Mouse (Mus musculus) adrenal gland, postnatal 4 days (tissue): ENCODE measurements around the gene Gm10413. TPM values are rescaled to one million over a fixed set of nuclear protein-coding genes. Genes with fewer than 3 reads are reported as not detected.
"Not testable (repeated sequence)": the region's sequence is repeated elsewhere in the genome, so short reads cannot be mapped to it uniquely, and the experiment has no call there.

Experiments used
- DNase-seq, 2 experiments: peaks; one replicate each; pipeline ENCODE4 v3.0.0; 2021 to 2022; ENCODE audit warnings: low spot score in 2 of 2, mixed read lengths in 2 of 2
- long read RNA-seq, 2 experiments: library from polyadenylated mRNA; stranded (forward); transcript quantifications; one replicate each; pipeline ENCODE4 v2.0.0; 2021
- total RNA-seq, 2 experiments: library from RNA; stranded (reverse); gene quantifications; 2 replicates each; pipeline ENCODE4 v1.2.3; 2021

Gene Gm10413
- total RNA-seq = not detected
- long read RNA-seq, experiment 1 = 0 reads
- long read RNA-seq, experiment 2 = 0 reads

DNA sequence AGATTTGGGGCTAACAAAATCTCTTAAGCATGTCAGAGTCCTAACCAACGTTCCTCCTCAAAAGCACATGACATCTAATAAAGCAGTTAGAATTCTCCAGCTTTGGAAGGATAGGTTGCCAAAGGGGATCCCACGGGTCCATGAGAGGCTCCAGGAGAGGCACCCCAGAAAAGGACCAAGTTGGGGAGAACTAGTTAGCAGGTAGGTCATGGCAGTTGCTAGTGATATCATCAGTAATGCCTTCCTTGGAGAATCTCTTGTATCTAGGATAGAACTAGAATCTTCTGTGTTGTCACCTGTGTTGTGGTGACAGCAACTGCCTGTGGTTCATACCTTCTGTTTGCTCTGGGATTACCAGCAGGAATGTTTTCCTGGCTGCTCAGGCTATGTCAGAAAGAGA is at the start of gene Gm10413:
TSS of gene Gm10413 (plus strand) at position 301 of the 400 bp plus-strand sequence.
- DNase-seq = not testable (repeated sequence)

DNA sequence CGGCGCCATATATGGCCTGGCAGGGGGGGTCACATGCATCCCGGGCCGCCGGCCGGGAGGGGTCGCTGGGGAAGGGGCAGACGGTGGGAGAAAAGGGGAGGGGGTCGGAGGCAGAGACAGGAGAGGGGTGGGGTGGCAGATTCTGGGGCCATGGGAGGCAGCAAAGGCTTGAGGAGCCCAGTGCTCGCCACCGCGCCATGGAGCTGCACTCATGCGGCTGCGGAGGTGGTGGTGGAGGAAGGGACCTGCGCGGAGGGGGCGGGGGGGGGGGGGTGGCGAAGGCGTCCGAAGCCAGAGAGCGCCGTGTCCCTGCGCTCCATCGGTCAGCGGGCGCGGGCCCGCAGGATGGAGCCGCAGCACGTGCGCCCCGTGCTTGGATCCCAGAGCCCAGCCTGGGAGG is 17.4 kb downstream of the Gm10413 start, which contains the start of gene Gm10409:
TSS of gene Gm10409 (plus strand) at position 301 of the 400 bp plus-strand sequence.
- not testable (repeated sequence) for DNase-seq

DNA sequence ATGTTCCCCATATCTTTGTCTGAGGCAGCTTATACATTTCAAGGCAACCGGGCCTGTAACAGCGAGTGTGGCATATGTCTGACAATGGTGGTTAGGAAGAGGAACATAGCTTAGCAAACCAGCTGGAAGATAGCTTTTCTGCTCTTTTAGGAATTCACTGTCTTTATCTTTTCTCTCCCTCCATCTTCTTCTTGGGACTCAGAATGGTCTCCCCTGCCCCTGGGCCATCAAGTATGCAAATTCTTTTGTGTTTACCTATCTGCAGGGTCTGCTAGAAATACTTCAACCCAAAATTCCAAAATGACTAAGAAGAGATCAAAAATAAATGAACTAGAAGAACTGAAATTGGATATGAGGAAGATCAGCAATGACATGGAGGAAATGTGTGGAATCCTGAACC is 32.9 kb downstream of the Gm10413 start, which contains the start of gene Gm3005:
TSS of gene Gm3005 (plus strand) at position 301 of the 400 bp plus-strand sequence.
- DNase-seq = not testable (repeated sequence)

DNA sequence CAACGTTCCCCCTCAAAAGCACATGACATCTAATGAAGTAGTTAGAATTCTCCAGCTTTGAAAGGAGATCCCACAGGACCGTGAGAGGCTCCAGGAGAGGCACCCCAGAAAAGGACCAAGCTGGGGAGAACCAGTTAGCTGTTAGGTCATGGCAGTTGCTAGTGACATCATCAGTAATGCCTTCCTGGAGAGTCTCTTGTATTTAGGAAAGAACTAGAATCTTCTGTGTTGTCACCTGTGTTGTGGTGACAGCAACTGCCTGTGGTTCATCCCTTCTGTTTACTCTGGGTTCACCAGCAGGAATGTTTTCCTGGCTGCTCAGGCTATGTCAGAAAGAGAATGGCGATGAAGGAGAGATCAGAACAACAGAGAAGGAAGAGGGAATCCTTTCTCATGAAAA is 54.2 kb downstream of the Gm10413 start, which contains the start of gene Gm10408:
TSS of gene Gm10408 (plus strand) at position 301 of the 400 bp plus-strand sequence.
- not testable (repeated sequence) for DNase-seq

Other genes starting within 250 kb of the Gm10413 start
- not detected for gene Gm5795, start 206.8 kb upstream of the Gm10413 start, total RNA-seq
- 1 to 10 TPM; 1.1 to 1.6 TPM for gene D830030K20Rik, start 186.6 kb upstream of the Gm10413 start, total RNA-seq
- not detected for gene Gm2956, start 62.5 kb upstream of the Gm10413 start, total RNA-seq
- gene Gm10409, start 17.5 kb downstream of the Gm10413 start, total RNA-seq = 1 to 10 TPM in 1 of 2 experiments, under 1 TPM in 1; 0.70 to 1.1 TPM
- not detected for gene Gm3005, start 33.0 kb downstream of the Gm10413 start, total RNA-seq
- gene Gm10408, start 54.3 kb downstream of the Gm10413 start, total RNA-seq = not detected
- not detected for gene Gm3012, start 239.4 kb downstream of the Gm10413 start, total RNA-seq